Mouse (Mus musculus) liver (tissue): Measurements from ENCODE around the gene Scn2b.

Experiments used
- DNase-seq: peaks from one replicate; pipeline ENCODE4 v3.0.0-alpha.2; 2020; ENCODE audit warnings: mixed read lengths

The Scn2b gene

GRCm38 (mm10) chr9:45119954-45120530, 2.5 kb downstream of the Scn2b start:
- no peak for DNase-seq

DNA sequence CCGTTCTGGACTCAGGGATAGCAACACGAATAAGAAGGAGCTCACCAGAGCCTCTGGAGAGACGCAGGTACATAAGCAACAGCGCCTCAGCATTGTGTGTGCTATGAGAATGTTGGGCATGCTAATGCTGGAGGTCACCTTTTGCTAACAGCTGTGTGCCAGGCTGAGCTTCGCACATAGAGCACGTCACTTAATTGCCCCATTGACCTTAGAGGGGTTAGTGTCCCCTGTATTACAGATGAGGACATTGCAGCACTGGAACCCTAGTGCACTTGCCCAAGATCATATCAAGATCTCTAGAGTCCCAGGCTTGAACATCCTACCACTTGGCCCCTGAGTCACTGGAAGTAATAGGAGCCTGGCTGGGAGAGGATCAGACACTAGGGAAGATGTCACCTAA, 3.0 kb downstream of the Scn2b start:
- DNase-seq: no peak

DNA sequence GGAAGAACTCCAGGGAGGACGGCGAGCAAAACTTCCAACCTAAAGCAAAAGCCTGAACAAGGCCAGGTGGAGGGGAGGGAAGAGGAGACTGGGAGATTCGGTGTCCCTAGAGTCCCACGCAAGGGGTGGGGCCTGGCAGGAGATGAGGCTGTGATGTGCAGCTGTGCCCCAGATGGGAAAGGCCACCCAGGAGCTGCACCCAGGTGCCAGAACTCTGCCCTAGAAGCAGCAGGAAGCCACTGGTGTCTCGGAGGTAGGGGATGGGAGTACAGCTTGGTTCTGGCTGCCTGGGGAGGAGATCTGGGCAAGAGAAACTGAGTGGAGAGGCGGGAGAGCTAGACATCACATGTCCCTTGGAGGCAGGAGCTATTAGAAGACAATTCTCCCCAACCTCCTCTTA, 3.4 kb downstream of the Scn2b start:
- DNase-seq: no peak

DNA sequence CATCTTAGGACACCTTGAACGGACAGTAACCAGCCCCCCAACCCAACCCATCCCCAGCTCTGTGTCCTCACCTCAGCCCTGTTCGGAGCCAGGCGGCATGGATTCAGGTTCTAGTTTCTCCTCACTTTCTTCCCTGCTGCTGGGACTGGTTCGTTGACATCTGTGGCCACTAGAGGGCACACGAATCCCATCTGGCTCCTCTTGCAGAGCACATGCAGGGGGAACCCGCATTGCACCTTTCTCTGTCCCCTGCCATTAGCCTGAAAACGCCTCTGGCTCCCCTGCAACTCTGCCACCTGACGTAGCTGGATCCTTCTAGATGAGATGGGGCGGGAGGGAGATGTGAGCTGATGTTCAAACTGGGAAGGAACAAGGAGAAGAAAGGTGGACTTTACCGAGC, 4.2 kb downstream of the Scn2b start:
- DNase-seq: peak; percentile 67

DNA sequence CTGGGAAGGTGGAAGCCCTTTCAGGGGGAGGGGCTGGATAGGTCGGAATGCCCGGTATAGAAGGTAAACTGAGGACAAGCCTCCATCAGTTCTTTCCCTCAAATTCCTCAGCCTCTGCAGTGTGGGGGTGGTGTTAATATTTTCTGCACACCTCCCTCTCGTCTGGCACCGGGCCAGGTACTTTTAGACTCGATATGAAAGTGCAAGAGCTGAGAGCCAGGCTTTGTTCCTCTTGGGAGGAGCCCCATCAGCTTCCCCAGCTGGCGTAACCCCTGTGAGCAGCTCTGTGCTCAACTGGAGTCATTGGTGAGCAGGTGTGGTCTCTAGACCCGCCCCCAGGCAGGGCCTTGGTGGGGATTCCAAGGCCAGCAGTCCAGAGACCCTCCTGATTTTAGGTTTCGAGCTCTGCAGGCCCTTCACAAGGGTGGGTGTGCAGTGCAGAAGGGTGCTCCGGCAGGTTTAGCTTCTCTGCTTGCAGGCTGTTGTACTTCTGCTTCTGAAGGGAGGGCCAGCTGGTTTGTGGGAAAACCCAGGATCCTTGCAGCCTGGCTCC, 4.7 kb downstream of the Scn2b start:
- no peak for DNase-seq

DNA sequence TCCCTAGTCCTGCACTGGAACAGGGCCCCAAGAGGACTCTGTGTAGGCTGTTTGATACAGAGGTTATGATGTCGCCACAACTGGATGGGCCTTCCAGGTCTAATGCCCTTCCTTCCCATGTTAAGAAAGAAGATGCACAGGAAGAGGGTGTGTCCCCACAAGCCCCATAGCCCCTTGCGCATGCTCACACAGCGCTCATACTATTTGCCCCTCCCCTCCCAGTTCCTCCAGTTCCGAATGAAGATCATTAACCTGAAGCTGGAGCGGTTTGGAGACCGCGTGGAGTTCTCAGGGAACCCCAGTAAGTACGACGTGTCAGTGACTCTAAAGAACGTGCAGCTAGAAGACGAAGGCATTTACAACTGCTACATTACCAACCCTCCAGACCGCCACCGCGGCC, 7.6 kb downstream of the Scn2b start:
- DNase-seq: no peak

GRCm38 (mm10) chr9:45126941-45127340, 9.4 kb downstream of the Scn2b start:
- DNase-seq: no peak

DNA sequence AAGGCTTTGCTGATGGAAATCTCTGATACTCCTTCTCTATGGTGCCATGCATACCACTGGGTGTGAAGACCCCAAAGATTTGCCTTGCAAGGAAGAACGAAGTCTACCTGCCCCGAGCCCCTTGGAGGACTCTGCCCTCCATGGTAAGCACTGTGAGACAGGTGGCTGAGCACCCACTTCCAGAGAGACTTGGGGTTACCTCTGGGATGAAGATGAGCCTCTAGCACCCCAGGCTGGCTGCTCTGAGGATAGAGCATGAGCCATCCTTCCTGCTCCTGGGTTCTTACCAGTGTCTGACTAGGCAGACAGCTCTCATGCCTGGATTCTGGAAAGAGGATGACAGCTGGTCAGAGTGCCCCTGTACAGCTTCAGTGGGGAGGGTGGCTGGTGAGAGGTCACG, 12.5 kb downstream of the Scn2b start:
- no peak for DNase-seq

GRCm38 (mm10) chr9:45133484-45134310, 16.1 kb downstream of the Scn2b start:
- DNase-seq: peak; percentile 36

GRCm38 (mm10) chr9:45136442-45137169, 19.0 kb downstream of the Scn2b start:
- DNase-seq: peak; percentile 51

DNA sequence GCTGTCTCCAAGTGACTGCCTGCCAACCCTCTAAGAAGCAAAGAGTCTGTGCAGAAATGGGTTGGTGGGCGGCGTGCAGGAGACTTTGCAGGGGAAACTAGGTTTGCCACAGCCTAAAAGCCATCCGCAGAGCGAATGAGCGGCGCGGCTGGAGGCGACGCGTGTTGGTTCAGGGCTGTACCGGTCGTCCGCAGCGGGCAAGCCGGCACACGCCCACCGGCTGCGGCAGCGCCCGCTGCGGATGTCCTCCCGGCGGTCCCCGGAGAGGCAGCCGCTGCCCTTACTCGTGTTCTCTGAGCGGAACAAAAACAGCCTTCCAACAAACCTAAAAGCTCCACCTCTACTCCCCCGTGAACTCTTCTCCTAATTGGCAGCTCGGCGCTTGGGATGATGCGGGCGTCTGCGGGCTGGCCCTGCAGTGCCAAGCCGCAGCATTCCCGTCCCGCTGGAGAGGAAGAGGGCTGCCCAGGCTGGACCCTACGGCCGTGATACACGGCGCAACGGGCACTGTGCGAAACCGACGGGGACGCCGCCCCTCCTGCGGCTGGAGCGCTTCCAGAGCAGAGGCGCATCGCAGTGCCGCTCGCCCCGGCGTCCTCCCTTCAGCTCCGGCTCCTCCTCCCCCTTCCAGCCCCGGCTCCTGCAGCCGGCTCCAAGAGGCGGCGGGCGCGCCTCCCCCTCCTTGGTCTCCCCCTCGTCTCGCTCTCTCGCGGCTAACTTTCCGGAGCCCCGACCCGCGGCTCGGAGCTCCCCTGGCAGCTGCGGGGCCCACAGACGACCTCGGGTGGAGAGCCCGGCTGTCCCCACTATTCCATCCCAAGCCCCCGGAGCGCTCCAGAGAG, 20.8 kb downstream of the Scn2b start, which contains the start of gene Scn4b:
Gene Scn4b, plus strand, starts transcription at position 205 of the 842 bp plus-strand sequence.
- peak; percentile 25 for DNase-seq

DNA sequence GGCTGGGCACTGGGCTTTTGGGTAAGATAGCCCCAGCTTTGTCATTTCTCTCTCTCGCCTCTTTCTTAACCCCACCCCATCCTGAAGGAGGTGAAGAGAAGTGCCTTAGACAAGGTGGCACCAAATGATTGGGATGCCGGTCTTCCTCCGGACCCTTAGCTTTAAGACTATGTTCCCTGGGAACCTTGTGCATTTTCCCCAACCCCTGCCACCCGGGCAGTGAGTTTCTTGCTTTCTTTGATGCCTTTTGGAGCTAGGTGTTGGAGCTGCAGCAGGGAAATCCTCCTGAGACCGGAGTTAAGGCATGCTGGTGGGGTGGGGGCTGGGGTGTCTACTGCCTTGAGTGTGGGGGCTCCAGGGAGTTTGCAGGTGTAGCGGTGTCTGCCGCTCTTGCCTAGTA, 21.5 kb downstream of the Scn2b start:
- no peak for DNase-seq

GRCm38 (mm10) chr9:45140945-45141344, 23.4 kb downstream of the Scn2b start:
- no peak for DNase-seq

GRCm38 (mm10) chr9:45142686-45143085, 25.1 kb downstream of the Scn2b start:
- no peak for DNase-seq

DNA sequence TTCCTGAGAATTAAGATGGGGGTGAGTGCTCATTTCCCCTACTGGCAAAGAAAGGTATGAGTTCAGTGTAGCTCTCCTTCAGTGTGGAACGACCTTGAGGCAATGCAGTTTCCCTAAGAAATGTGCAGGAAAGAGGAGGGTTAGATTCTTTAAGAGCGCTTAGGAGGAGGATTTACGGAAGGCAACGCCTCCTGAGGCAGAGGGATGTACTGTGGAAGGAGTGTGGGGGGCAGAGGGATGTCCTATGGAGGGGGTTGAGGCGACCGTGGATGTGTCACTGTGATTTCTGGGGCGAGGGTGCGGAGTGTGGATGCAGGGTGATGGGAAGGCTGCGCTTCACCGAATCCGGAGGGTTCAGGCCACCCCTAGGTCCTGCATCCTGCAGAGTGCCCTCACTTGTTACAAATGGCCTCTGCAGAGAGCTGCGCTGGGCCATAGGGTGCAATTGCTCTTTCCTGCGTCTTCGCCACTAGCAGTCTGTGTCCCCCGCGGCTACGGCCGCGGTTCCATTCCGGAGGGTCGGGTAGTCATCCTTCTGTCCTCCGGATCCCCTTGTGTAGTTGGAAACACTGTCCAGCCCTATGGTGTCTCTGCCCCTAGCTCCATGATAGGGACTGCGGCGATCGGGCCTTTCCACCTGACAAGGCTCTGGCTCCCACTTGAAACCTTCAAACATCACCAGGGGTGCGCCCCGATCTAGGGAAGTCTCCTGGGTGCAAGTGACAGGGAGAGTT, 28.1 kb downstream of the Scn2b start:
- no peak for DNase-seq

DNA sequence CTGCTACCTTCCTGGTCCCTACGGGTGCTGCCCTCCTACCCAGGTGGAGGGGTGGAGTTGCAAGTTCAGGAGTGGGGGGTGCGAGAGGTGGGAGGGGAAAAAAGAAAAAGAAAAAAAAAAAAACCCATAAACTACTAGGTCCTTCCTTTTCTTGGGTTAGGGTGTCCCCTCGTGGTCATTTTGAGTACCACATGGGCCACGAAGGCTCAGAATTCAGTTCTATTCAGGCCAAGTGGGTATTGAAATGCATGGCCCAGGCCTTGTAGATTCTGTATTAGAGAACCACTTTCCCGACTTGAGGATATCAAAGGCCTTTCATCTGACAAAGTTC, 28.6 kb downstream of the Scn2b start:
- DNase-seq: peak; percentile 52

- DNase-seq: no peak
These were observed 33.4 kb downstream of the Scn2b start for GRCm38 (mm10) chr9:45150933-45151332.

GRCm38 (mm10) chr9:45153361-45153760, 35.8 kb downstream of the Scn2b start:
- DNase-seq: no peak

- DNase-seq: no peak
These were observed 50.3 kb downstream of the Scn2b start for GRCm38 (mm10) chr9:45167903-45168302.

DNA sequence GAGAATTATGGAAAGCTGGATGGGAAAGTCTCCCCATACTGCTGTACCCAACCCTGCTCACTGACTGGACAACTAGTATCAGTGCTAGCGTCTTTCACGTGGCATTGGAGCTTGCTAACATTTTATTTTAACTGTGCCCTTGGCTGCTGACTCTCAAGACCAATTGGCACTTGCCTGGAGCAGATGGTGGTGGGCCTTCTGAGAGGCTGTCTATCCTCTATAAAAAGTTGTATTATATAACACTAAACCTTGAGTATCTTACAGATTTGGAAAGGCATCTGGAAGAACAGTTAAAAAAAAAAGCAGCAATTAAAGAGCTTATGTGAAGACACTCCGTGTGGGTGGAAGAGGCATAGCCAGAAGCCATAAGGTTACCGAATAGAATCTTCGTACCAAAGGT, 52.6 kb downstream of the Scn2b start:
- DNase-seq: no peak

DNA sequence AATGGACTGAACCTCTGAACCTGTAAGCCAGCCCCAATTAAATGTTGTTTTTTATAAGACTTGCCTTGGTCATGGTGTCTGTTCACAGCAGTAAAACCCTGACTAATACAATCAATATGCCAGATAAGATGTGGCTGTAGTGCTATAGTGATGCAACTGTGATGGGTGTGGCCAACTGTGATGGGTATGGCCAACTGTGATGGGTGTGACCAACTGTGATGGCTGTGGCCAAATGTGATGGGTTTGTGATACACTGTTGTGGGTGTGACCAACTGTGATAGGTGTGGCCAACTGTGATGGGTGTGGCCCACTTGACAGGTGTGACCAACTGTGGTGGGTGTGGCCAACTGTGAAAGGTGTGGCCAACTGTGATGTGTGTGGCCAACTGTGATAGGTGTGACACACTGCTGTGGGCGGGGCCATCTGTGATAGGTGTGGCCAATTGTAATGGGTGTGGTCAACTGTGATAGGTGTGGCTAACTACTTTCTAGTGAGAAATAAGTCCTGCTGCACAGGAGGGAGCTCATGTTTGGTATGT, 53.6 kb downstream of the Scn2b start:
- no peak for DNase-seq

DNA sequence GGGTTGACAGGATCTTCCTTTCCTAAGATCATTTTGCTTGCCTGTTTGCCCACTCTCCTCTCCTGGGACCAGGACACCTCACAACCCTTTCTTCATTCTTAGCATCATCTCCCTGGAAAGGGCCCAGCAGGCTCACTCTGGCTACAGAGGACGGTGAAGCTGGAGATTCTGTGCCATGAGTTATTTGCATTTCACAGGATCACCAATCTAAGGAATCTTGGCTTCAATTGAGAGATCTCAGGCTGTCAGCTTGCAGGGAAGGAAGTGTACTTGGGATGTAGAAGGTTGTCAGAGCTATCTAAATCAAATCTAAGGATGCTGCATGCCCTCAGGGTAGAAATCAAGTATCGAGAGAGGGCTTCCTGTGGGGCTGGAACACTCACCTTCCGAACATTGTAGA, 55.9 kb downstream of the Scn2b start:
- DNase-seq: no peak
